Mouse (Mus musculus) bone marrow, adult 2 months (tissue): Measurements from ENCODE around the gene Vma21.

Experiments
- CTCF ChIP-seq: fragments of 200-500 bp; IDR thresholded peaks from 2 replicates; pipeline ENCODE4 v1.5.1; 2011; ENCODE audit warnings: low read length, control low read depth; ENCODE audit not compliant: control insufficient read depth, insufficient read depth
- POLR2A ChIP-seq: fragments of 200-500 bp; IDR thresholded peaks from 2 replicates; pipeline ENCODE4 v1.6.1; 2011; ENCODE audit warnings: low read depth, mild to moderate bottlenecking, control low read depth, low read length, borderline replicate concordance; ENCODE audit not compliant: control insufficient read depth

DNA sequence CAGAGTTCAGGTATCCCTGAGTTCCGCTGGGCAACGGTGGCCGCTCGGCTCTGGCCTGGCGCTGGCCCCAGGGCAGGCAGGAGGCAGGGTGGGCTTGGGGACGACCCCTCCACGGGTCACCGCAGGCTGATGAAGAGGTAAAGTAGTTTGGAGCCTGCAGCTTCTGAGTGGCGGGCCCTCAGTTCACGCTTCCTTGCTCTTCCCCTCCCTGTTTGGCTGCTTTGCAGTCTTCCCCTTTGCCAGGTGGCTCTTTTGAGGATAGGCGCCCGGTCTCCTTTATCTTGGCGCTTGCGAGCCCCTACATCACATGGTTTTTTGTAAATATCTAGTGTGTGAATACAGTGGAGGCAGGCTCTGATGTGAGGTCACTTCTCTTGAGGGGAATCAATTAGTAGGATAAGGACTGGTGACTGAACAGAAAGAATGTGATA, 1.2 kb downstream of the Vma21 start:
- TF ChIP-seq CTCF, result no peak
- no peak for TF ChIP-seq POLR2A
